Mouse (Mus musculus) adrenal gland, postnatal 10 days (tissue): ENCODE data around the gene Atp13a2. TPM values are rescaled to one million over a fixed set of nuclear protein-coding genes. Genes with fewer than 3 reads are reported as not detected.
A peak's percentile ranks its signal among the peaks of the same experiment; 100 is the strongest.

Experiments used
- DNase-seq: peaks from one replicate; pipeline ENCODE4 v3.0.0; 2021; ENCODE audit warnings: mixed read lengths
- total RNA-seq, 2 experiments: library from RNA; stranded (reverse); gene quantifications; 2 replicates each; pipeline ENCODE4 v1.2.3; 2021

Atp13a2 gene
- total RNA-seq, 2 experiments from 2014 or later, result 31.9 to 39.9 TPM

DNA sequence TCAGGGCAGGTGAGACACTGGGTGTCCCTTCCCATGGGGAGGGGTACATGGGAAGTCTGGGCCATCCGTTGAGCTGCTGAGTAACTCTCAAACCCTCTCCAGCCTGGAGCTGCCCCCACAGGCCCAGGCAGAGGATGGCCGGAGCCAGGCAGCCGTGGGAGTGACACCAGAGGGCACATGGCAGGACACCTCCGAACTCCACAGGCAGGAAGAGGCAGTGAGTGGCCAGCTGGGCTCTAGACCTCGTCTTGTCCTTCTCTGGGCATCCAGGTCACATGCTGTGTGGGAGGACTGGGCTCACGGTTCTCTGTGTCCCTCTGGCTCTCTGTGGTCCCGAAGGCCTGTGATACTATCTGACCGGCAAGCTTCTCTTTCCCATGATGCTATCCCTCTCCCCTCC is 7.2 kb downstream of the Atp13a2 start:
- no peak for DNase-seq

DNA sequence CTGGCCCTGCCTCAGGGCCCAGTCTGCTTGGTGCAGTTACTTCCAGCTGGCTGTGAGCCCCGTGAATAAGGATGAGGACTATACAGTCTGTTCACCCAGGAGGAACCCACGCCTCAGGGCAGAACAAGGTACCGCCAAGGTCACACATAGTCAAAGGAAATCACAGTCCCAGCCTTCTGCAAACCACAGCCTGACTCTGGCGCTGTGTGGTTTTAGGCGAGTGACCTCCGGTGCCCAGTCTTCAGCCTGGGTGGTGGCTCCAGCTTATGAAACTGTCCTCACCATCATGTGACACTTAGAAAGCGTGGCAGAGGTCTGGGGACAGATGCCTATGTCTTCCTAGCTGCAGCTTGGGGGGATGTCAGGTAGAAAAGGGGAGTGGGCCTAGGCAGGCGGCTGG is 9.1 kb downstream of the Atp13a2 start:
- DNase-seq, result no peak

DNA sequence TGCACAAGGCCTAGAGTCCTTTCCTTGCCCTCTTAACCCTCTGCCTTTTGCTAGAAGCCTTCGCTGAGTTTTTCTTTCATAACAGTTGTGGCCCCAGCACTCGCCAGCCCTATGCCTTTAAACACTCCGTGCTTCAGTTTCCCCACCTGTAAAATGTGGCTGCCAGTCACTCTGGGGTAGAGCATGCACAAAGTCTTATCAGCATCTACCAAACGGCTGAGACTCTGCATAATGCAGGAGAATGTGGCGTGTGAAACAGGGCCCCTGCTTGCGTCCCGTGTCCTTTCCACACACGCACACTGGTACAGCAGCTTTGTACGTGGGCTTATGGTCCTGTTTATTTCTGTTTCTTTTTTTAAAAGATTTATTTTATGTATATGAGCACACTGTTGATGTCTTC is 10.1 kb downstream of the Atp13a2 start:
- no peak for DNase-seq

DNA sequence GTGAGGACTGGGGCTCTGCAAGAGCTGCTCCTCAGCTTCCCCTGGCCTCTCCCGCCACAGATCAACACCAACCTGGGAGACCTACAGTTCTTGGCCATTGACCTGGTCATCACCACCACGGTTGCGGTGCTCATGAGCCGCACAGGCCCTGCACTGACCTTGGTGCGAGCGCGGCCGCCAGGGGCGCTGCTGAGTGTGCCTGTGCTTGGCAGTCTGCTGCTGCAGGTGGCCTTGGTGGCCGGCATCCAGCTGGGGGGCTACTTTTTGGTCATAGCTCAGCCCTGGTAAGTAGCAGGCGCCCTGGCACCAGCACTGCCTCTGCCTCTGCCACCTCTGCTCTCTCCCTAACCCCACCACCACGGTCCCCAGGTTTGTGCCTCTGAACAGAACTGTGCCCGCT is 19.3 kb downstream of the Atp13a2 start:
- peak; percentile 89 for DNase-seq

DNA sequence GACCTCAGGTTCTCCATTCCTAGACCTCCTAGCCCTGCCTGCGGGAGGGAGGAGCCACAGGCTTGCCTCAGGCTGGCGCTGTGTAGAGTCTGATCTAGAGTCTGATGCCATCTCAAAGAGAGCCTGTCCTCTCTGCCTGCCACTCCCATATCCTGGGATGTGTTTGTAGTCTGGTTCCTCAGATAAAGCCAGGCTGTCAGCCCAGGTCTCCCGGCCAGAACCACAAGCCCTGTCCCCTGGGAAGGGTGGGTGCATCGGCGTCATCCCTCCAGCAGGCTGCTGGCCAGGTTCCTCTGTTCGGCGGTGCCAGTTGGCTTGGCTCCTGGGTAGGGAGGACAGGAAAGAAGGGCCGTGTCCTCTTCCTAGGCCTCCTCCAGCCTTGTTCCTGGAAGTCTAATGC is 21.4 kb downstream of the Atp13a2 start:
- peak; percentile 74 for DNase-seq

DNA sequence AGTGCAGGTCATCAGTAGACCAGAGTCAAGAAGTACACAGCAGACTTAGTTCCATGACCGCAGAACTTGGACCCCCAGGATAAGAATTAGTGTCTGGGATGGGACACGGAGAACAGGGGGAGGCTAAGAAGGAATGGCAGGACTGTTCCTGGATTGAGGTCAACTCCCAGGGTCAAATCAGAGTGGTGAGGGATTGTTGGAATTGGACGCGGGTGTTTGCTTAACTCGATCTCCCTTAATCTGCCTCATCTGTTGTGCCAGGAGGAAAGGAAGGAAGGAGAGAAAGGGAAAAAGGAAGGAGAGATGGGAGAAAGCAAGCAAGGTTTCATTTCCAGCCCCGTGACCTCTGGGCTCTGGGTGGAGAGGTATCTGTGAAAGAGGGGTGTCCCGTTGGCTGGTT is 23.4 kb downstream of the Atp13a2 start, which contains the start of gene Mfap2:
Mfap2 (plus strand) TSS at position 301 of the 400 bp plus-strand sequence.
- DNase-seq, result no peak

DNA sequence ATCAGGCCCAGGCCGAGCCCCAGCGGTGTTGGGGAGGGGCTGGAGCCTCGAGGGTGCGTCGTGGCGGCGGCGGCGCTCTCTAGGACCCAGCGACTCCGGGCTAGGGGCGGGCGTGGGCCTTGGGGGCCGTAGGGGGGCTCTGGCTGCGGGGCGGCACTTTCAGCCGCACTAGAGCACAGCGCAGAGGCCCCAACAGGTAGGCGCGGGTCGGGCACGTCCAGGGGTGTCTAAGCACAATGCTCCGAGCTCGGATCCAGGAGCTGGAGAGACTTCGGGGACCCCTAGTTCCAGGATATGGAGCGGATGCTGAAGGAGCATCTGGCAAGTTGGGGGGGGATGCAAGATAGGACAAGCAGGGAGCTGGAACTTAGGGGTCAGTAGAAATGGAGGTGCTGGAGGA is 23.9 kb downstream of the Atp13a2 start:
- no peak for DNase-seq

DNA sequence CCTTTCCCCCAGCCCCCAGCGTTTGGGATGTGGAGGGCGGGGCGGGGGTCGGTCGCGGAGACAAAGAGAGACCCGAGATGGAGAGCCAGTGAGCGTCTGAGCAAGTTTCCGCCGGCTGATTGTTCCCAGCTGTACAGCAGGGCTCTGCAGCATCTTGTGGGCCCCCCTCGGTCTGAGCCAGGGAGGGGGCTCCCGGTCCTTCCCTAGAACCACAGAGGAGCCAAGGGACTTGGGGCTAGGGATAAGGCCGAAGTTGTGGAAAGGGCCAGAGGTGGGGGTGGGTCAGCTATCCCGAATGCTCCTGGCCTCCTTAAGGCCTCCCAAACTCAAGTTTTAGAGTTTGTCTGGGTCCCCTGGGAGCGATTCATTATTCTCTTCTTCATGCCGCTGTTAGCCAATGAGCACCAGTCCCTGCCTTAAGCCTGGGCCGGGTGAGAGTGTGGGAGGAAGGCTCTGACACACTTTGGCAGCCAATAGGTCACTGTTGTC is 24.3 kb downstream of the Atp13a2 start:
- DNase-seq, result no peak

DNA sequence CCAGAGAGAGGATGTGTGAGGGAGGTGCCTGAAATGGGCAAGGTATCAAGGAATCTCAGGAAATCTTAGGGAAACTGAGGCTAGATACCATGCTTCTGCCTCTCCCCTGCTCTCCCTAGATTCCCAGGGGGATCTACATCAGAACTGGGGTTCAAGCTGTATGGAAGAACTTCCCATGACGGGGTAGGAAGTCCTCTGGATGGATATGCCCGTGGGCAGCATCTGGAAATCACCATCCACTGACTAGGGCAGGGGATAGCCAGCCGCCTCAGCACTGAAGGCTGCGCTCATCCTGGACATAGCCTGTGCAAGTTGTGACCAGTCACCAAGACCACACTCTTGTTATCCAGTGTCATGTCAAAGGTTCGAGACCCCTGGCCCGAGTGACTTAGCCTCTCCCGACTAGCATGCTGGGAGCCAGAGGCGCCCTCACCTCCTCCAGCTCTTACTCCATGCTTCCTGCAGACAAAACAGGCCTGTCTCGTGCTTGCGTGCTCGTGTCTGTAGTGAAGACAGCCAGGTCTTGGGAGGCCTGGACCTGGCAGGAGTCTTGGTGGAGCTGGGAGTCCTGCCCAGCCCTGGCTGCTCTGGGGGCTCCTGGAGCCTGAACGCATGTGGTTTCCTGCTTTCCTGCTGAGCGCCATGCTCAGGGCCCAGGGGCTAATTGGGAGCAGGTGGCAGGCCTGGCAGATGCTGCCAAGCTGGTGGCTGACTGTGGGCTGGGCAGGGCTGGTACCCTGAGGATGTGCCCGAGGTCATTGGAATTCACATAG is 25.1 kb downstream of the Atp13a2 start:
- DNase-seq, result peak; percentile 30

DNA sequence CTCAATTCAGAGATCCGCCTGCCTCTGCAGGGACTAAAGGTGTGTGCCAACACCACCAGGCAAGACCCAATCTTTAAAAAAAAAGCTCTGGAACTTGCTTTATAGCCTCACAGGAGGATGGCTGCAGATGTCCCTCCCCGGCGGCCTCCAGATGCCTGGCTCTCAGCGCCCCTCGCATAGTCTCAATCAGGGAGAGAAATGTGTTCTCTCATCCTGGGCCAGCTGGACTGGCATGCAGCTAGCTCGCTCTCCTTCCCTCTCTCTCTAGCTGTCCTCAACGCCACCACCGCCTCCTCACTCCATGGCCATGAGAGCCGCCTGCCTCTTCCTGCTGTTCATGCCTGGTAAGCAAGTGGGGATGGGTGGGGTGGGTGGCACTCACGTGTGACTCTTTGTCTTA is 25.9 kb downstream of the Atp13a2 start:
- DNase-seq, result no peak

DNA sequence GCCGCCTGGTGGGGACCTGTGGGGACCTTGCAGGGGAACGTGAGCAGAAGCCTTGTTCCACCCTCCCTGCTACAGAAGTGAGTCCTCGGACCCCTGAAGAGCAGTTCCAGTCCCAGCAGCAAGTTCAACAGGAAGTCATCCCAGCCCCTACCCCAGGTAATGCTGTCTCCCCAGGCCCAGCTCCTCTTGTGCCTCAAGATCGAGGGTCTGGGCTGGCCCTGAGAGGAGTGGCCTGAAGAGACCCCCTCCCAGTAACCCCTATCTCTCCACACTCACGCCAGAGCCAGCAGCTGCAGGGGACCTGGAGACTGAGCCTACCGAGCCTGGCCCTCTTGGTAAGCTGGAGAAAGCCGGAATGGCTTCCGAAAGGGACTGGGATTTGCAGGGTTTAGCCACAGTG is 27.4 kb downstream of the Atp13a2 start:
- DNase-seq, result no peak

DNA sequence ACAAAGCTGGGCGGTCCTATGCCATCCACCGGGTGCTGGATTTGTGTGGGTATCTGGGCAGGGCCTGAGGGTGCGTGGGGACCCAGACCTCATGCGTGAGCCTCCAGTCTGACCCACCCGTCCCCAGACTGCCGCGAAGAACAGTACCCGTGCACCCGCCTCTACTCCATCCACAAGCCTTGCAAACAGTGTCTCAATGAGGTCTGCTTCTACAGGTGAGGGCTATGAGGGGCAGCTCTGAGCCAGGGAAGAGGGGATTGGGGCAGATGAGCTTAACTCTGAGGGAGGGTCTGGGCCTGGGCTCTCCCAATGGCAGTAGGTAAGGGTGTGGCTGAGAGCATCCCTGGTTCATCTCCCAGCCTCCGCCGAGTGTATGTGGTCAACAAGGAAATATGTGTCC is 28.2 kb downstream of the Atp13a2 start:
- DNase-seq, result no peak

DNA sequence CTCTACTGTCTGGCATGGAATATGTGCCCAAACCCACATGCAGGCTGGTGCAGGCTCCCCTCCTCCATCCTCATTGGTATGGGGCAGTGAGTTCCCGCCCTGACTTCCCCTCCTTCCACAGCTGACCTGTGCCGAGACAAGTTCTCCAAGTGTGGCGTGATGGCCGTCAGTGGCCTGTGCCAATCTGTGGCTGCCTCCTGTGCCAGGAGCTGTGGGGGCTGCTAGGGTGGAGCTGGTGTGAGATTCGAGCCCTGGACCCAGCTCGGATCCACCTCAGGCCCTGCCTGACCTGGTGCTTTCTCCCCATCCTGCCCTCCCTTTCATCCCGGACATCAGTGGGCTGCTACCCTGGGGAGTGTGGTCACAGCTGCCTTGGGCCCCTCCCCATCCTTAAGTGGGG is 28.7 kb downstream of the Atp13a2 start:
- no peak for DNase-seq

DNA sequence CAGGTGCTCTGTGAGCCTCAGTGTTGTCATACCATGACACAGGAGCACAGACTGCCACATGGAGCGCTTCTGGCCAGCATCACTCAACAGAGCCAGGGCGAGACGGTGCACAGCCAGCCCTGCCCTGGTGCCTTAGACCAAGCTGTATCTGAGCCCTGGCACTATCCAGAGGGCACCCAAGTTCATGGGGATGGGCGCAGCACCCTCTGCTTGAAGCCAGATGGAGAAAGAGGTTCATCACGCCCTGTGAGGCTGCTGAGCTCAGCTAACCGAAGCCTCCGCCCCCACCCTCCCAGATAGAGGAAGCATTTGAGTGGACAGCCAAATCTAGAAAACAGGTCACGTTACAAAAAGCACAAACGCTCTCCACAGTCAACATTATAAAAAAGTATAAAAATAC is 29.6 kb downstream of the Atp13a2 start:
- no peak for DNase-seq

DNA sequence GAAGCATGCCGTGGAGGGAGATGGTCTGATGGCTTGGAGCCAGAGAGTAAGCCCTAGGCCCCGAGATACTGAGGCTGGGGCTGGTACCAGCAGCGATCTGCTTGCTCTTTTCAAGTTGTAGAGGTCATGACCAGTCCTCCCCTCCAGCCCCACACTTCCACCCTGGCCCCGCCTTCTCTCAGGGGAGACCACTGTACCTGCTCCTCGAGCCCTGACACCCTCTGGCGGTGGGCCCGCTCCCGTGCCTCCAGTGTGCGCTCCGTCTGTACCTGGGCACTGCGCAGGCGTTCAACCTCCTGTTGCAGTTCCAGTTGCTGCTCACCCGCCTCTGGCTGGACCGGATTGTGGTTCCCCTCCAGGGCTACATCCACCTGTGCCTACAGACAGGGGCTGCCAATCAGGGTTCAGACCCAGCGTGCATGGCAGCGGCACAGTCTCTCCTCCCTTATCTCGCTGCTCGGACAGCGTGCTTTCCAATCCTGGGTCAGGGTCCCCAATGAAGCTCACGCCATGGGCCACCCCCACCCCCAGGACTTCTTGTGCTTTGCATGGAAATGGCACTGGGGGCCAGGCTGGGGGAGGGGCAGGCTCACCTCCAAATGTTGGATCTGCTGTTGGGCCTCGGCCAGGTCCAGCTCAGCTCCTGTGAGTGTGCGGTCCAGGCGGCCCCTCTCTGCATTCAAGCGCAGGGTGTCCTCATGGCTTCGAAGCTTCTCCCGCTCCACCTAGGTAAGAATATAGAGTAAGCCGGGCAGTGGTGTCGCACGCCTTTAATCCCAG is 31.2 kb downstream of the Atp13a2 start:
- DNase-seq, result no peak

DNA sequence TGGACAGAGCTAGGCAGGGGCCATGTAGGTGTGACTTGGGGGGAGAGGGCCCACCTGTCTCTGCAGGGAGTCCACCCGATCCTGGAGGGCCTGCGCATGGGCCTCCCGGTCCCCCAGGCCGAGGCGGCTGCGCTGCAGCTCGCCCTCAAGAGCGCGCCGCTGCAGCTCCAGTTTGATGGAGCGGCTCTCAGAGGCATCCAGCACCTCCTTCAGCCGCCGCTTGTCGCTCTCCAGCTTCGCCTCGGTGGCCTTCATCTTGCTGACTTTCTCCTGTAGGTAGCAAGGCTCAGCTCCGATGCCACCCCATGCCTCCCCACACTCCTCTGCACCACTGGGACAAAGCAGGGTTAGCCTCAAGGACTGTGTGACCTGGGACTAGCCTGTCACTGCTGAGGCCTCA is 33.5 kb downstream of the Atp13a2 start:
- DNase-seq, result no peak

DNA sequence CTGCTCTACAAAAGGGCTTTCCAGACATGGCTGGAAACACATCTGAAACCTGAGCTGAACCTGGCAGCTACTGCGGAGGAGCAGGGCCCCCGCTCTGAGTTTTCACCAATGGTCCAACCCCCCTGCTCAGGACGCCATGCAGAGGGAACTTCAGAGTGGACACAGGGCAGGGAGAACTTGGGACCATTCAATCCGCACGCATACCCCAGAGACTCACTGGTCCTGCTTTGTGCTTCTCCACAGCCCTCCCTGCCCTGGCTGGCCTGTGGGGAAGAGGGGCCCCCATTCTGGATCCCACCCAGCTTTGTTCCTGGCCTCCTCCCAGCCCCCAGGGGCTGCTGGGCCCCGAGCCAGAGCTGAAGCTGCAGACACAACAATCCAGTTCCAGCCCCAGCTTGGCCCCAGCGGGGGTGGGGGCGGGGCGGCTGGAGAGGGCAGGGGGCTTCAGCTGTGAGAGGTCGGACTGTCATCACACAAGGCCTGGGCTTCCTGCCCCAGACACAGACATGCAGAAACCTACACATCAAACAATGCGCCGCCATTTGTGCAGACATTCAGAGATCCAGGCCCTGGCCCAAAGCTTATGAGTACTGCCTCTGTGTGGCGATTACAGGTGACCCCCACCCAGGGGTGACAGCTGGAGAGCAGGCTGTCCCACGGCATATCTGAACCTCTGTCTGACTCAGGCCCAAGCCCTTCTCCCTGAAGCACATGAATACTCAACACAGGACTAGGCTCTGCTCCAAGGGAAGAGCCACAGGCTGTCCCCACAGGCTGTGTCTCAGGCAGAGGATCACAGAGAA is 34.3 kb downstream of the Atp13a2 start:
- DNase-seq, result peak; percentile 64

DNA sequence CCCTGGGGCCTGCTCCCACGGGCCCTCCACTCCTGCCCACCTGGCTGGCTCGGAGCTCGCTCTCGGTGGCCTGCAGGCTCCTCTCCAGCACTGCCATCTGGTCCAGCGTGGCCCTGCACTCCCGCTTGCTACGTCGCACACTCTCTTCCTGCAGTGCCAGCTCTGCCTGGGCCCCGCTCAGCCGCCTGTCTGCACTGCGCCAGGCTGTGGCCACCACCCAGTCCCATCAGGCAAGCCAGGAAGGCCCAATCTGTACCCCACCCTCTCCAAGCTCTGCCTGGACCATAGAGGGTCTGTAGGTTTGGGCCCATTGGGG is 34.9 kb downstream of the Atp13a2 start:
- no peak for DNase-seq

DNA sequence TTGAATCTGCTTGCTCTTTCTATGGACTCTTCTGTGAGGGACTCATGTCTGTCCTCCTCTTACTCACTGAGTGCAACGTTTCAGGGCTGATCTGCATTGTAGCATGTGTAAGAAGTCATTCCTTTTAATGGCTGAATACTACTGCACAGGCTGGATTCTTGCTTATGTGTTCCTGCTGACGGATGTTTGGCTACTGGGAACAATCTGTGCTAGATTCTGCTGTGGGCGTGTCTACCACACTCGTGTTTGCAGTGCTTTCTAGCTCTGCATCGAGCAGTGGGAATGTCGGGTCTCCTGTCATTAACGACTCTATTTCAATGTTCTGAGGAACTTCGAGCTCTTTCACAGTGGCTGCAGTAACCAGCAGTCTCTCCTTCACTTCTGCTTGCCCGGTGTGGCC is 37.4 kb downstream of the Atp13a2 start:
- no peak for DNase-seq

DNA sequence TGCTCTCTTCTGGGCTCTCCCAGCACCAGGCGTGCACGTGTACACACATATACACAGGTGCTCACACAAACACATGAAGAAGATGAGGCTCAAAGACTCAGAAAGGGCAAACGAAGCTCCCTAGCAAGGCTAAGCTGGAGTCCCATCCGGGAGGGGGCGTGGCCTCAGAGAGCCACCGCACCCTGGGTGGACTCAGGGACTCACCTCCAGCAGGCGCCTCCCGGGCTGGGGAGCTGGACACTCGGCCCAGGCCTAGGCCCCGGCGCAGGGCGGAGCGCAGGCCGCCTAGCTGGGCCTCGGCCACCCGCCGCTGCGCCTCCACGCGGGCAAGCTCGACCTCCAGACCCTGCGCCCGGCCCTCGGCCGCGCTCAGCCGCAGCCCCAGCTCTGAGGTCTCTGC is 38.3 kb downstream of the Atp13a2 start:
- DNase-seq, result no peak

DNA sequence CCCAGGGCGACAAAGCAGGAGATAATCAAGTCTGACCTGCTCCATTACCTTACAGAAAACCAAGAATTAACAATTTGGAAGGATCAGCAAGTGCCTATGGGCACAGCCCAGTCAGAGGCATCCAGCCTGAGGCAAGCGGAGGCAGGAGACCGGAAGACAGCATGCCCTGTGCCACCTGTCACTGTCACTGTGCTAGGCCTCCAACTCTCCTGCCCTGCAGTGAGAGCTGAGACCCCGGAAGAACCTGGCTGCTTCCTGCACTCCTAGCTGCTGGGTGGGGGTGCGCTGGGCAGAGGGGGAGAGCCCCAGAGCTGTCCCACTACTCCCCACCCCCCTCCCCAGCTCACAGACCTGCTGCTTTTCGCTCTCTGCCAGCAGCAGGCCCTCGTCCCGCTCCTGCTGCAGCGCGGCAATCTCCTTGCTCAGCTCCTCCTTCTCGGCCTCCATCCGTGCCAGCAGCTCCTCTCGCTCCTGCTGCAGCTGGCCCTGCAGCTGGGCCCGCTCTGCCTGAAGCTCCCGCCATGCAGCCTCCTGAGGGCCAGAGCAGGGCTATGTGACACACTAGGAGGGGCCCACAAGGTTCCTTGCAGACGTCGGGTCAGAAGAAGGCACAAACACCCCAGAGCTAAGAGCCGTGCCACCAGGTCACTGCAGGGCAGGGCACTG is 44.0 kb downstream of the Atp13a2 start:
- DNase-seq, result no peak

DNA sequence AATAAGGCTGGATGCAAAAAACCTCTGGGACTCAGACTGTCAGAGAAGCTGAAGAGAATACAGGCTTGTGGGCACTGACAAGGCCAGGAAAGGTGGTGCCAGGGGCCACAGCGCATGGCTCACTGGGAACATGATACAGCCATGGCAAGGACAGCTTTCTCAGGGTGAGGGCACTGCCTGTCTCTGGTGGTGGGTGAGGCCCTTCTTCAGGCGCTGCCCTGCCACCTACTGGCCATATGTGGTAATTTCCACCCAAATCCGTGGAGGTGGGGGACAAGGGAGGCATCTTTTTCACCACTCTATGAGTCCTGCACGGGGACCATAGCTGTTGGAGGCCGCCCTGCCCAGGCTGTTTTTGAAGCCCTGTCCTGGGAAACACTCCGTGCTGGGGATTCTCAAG is 45.1 kb downstream of the Atp13a2 start:
- peak; percentile 90 for DNase-seq
